Mouse (Mus musculus) bone marrow macrophage, adult 2 months (primary cell): ENCODE measurements around the gene Spag17.

Experiments
- CTCF ChIP-seq: IDR thresholded peaks from 2 replicates; pipeline ENCODE4 v1.5.1; 2012; ENCODE audit warnings: low read depth, mild to moderate bottlenecking, low read length, moderate library complexity
- POLR2A ChIP-seq: IDR thresholded peaks from 2 replicates; pipeline ENCODE4 v1.6.1; 2012; ENCODE audit warnings: mild to moderate bottlenecking, low read depth, low read length, borderline replicate concordance

DNA sequence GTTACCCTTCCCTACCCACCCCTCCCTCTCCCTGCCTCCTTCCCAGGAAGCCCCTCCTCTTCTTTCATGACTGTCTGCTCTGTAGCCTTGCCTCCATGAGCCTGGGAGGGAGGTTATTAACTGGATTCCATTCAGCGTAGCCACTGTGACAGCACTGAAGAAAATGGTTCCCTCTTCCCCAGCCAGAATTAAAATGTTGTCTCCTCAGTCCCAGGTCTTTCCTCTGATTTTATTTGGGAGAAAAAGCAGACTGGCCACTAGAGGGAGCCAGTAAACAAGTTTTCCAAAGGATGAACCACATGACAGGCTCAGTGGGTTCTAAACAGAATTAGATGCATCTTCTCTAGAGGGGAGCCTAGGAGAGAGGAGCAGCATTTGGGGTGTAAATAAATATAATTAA, 304.2 kb downstream of the Spag17 start:
- TF ChIP-seq CTCF (no peak), POLR2A (no peak)
